Mouse (Mus musculus) ES-CJ7 (cell line): ENCODE results near the gene Npas2.

Experiments used
- DNase-seq: peaks from one replicate; pipeline ENCODE4 v3.0.0; 2011; ENCODE audit warnings: low read depth, low spot score

The Npas2 gene

DNA sequence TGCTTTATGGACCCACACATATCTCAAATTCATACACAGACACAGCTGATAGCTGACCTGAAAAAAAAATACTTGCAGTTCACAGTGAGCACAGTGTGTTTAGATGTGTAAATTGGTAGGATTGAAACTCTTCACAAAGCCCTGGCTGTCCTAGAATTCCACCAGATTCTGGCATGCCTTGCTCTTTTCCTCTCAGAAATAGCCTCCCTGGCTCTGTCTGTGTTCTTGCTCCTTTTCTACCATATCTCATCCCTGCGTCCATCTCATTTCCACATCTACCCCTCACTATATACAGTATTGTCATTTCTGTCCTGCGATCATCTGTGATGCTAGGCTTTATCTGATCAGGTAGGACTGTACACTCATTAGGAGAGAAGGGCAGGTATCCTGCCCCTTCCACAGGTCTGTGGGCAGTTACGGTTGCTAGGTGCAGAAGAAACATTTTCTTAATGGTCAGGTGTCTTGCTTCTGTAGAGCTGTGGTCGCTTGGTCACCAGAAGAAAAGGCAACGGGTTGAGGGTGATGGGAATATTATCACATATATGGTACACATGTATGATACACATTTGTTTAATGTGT is 180.8 kb downstream of the Npas2 start:
- no peak for DNase-seq

DNA sequence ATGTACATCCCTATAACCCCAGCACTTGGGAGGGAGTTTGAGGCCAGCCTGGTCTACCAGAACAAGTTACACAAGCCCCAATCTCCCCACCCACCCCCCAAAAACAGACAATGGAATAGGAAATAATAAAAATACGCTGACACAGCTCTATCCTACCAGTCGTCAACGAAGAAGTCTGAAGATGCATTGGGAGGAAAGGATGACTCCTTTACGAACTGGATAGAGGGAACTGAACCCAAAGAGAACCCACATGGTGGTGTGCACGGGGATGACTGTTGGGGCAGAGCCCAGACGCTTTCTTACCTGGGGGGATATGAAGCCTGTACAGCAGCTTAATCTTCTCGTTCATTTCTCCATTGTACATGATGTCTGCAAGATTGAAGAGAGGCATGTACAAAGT is 182.6 kb downstream of the Npas2 start:
- DNase-seq, result no peak

DNA sequence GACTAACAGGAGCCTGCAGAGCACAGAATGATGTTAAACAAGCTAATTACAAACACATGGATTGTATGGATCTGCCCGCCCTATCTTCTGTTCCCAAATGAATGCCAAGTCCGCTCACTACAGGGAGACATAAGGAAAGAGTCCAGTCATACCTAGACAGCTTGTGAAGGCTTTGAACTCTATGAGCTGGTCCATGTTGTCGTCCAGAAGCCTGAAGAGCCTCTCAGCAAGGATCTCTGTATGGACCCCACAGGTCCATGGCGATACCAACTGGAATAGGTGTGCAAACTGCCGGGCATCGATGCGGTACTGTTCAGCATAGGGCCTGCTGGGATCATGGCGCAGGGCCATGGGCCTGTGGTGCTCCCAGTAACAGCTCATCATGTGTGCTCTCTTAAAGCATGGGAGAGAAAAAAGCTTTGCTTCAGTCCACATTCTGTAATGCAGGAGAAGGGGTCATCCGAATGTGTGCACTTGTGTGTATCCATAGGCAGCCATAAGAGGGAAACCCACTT is 183.3 kb downstream of the Npas2 start:
- no peak for DNase-seq

DNA sequence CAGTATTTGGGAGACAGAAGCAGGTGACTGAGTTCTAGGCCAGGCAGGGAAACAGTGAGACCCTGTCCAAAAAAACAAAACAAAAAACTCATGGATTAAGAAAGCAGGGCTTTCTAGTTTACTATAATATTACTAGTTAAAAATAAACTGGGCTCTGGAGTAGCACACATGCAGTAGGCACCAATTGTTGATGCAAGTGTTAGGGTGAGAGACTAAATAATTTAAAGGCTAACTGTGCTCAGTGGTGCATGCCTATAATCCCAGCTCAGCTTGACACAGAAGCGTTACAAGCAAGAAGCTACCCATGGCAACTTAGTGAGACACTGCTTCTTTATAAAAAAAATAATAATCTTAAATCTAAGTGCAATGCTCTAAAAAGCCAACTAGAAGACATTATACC is 185.0 kb downstream of the Npas2 start:
- DNase-seq, result no peak

DNA sequence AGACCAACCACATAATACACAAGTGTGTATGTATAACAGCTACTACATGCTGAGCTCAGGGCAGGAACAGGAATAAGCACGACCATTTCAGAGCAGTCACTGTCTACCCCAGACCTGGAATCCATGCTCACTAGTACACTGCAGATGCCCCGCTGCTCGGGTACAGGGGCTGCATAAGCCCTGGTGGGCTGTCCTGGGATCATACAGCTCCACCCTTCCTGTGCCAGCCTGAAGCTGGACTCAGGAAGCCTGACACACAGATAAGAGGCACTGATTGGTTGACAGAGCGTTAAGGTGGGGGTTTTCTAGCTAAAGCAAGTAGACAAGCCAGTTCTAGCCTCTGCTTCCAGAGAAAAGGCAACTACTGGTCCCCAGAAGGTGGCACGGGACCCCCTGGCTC is 185.5 kb downstream of the Npas2 start:
- DNase-seq, result no peak

GRCm38 (mm10) chr1:39381017-39381416 is 187.5 kb downstream of the Npas2 start:
- no peak for DNase-seq

DNA sequence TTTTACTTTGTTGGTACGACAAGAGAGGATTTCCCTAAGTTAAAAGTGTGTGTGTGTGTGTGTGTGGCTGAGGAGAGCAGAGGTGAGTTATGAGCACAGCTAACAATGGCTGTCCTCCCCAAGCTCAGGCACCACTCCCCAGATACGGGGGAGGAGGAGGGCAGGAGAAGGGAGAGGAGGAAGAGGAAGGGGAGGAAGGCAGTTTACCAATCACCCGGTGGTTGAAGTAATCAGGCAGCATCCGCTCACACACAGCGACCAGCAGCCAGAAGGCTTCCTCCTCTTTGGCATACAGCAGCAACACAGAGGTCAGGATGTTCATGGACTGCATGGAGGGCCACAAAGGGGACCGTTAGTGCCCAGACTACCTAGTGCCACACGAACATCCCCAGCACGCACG is 191.4 kb downstream of the Npas2 start:
- no peak for DNase-seq

DNA sequence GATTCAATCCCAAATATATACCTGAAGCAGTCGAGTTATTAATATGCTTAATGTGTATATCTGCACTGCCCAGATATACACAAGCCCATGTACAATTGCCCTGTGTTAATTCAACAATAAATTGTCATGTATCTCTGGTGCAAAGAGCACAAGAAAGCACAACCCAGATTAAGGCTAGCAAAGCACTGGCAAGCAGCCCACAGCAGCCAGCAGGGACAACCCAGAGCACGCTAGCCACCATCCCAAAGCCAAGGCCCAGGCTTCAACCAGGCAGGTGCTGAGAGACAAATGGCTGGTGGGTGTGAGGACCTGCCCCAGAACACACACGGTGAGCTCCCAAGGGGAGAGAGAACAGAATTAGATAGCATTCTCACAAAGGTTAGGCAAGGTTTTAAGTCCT is 192.9 kb downstream of the Npas2 start:
- DNase-seq, result no peak

DNA sequence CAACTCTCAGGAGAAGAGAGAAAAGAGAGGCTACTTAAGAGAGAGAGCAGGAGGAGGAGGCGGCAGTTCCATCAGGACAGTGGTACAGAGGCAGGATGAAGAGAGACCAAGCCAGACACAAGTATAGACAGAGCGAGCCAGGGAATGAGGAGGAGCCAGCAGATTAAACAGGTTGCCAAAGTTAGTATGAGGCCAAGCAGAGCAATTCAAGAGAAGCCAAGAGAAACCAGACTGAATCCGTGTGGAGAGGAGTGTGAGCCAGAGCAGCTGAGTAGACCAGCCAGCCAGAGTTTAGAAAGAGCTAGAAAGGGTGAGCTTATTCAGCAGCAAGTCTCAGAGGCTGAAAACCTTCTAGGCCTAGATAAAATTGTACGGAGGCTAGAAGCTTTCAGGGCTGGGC is 194.0 kb downstream of the Npas2 start:
- no peak for DNase-seq

DNA sequence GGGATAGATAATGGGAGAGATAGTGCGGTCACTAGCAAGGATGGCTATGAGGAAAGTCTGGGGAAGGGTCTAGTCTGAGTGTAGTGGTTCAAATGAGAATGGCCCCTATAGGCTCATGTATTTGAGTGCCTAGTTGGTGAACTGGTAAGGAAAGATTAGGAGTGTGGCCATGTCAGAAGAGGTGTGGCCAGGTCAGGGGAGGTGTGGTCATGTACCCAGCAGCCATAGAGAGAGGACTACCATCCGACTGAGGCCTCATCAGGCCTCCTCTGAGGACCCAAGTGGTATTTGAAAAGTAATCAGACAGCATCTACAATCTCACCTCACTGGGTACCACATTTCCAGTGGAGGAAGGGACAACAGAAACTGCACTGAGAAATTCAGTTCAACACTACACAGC is 194.6 kb downstream of the Npas2 start:
- DNase-seq, result no peak

DNA sequence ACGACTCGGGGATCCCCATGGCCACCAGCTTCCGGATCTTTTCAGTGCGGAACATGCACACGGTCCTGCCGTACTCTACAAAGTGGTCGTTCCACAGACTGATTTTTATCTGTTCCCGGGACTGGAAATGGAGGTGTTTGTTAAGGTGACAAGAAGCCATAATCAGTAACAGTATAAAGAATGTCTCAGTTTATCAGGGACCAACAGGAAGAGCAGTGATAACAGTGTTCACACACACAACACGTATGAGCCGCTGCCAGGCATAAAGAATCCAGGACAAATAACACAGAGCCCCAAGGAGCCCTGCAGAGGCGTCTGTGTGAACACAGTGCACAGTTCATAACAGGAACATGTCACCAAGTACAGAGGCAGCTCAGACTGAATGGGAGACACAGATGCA is 195.8 kb downstream of the Npas2 start:
- DNase-seq, result no peak

DNA sequence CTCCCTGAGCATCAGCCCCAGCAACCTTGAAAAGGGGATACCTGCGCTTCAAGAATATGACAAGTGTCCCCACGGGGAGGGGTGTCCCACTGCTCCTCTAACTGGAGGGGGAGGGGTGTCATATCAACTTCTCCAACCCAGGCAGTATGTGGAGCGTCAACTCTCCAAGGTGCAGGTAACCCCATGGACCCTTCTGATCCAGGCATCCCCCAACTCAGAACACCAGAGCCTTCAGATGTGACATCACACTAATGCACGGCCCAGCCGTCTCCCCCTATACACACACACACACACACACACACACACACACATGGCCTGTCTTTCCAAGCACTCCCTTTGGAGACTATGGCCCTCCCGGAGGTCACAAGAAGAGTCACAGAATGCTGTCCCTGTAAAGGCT is 198.1 kb downstream of the Npas2 start:
- no peak for DNase-seq

- DNase-seq, result peak; percentile 81
Observed at GRCm38 (mm10) chr1:39392189-39392588, 198.7 kb downstream of the Npas2 start.

DNA sequence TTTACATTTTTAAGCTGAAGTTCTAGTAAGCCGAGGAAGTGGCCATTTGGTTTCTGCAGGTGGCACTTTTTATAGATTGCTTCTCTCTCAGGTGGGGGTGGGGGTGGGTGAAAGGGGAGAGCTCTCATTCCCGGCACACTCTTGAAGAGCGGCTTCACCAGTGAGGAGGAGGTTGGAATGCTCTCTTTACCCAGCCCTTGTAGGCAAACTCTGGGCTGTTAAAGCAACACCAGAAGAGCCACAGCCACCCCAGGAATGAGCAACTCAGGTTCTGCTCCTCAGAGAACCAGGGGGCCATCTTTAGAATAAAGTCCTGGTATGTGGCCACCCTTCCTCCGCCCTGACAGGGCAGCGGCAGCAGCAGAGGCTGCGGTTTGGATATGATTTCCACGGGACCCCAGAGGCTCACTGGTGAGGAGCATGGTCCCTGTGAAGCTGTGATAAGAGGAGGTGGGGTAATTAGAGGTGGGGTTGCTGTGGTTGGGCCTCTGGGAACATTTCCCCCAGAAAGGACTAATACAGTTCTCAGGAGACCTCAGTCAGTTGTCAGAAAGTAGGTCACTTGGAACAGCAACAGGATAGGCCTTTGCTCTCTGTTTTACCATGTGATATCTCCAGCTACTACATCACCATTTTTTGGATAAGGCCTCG is 199.8 kb downstream of the Npas2 start:
- DNase-seq, result no peak

- no peak for DNase-seq
Observed at GRCm38 (mm10) chr1:39394096-39394495, 200.6 kb downstream of the Npas2 start.

- no peak for DNase-seq
Observed at GRCm38 (mm10) chr1:39394650-39395049, 201.1 kb downstream of the Npas2 start.

DNA sequence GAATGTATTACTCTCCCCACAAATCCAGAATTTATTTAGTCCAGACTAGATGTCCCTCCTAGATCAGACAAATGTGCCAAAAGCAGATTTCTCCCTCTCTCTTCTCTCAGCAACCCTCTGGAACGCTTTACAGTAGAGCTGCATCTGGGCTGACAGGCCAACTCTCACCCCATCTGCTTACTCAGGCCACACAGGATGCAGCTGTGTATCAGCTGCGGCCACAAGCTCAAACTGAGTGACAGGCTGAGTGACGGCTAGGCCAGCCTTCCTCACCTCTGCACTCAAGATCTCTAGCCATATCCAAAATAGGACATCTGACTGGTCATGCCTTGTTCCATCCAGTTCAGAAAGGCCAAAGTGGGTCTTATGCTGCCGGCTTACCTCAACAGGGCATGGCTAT is 202.8 kb downstream of the Npas2 start:
- no peak for DNase-seq

DNA sequence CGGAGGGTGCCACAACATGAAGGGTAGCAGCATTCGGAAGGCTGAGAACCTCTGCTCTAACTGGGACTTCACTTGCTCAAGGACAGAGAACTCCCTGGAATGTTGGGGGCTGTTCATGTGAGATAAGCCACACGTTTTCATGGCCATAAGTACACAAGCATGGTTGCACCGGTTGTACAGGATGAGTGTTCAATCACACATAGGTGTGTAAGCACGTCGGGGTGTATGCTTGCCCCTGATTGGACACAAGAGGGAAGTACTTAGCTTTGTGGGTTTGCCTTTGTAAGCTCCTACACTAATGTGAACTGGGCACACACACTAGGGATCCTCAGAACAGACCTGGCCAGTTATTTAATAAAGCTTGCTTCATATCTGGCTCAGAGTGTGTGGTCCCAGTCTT is 204.8 kb downstream of the Npas2 start:
- DNase-seq, result no peak

GRCm38 (mm10) chr1:39399228-39399627 is 205.7 kb downstream of the Npas2 start:
- DNase-seq, result no peak

- no peak for DNase-seq
Observed at GRCm38 (mm10) chr1:39400173-39400572, 206.6 kb downstream of the Npas2 start.

DNA sequence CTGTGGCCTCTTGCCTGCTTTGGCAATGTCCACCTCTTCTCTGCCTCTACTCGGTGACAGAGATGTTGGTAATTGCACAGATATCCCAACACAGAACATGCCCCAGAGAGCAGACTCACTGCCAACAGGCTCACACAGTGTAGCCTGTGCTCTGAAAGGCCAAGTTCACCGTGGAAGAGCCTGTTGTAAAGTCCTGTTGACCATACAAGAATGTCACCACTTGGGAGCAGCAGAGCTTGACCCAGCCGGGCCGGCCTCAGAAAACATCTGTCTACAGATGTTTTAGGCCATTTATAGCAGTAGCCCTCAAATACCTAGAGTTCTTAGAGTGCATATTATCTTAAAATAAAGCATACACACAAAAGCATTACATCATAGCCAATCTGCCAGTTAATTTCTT is 213.6 kb downstream of the Npas2 start:
- DNase-seq, result no peak

- no peak for DNase-seq
Observed at GRCm38 (mm10) chr1:39408123-39408522, 214.6 kb downstream of the Npas2 start.

DNA sequence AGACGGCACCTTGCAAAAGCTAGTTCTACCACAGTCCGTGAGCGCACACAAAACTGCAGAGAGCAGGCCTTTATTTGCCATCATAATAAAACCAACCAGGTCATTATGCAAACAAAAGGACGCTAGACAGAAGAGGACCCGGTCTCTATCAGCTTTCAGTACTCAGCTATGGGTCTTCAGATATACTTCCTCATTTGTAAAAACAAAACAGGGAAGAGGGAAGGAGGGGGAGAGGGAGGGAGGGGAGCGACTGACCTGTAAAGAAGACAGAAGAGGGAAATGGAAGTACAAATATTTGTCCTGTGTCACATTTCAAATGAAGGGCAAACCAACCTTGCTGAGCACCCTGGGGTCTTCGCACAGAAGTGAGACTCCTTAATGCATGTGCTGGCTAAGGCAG is 215.1 kb downstream of the Npas2 start:
- no peak for DNase-seq
